Mouse (Mus musculus) limb, embryonic 14.5 days (tissue): ENCODE results near the gene Hoxb4. TPM values are rescaled to one million over a fixed set of nuclear protein-coding genes. Genes with fewer than 3 reads are reported as not detected.

ENCODE experiments used
- ATAC-seq: fragments of 200-750 bp; cut with Nextera tagmentation; 2 replicates; pipeline ENCODE4 v1.8.0; 2017; ENCODE audit warnings: low read depth, moderate number of reproducible peaks, moderate TSS enrichment; ENCODE audit not compliant: low FRiP score
- DNase-seq: peaks from one replicate; pipeline ENCODE4 v3.0.0-alpha.2; 2015; ENCODE audit warnings: low spot score
- H3K27ac ChIP-seq: fragments of 300-500 bp; sonication (generic); replicated peaks from 2 replicates; pipeline ENCODE4 v1.5.1; 2014; ENCODE audit warnings: low read depth, mild to moderate bottlenecking, low read length, moderate library complexity, mixed read lengths
- H3K27me3 ChIP-seq: fragments of 300-500 bp; sonication (generic); 2 replicates; pipeline ENCODE4 v1.6.1; 2014; ENCODE audit warnings: low read length, mixed read lengths; ENCODE audit not compliant: control insufficient read depth, insufficient read depth
- H3K36me3 ChIP-seq: fragments of 300-500 bp; sonication (generic); 2 replicates; pipeline ENCODE4 v1.6.1; 2014; ENCODE audit warnings: mild to moderate bottlenecking, low read length, moderate library complexity, mixed read lengths; ENCODE audit not compliant: control insufficient read depth, insufficient read depth
- H3K4me1 ChIP-seq: fragments of 300-500 bp; sonication (generic); 2 replicates; pipeline ENCODE4 v1.6.1; 2014; ENCODE audit warnings: antibody characterized with exemption, low read length, mixed read lengths; ENCODE audit not compliant: control insufficient read depth, insufficient read depth
- H3K4me2 ChIP-seq: fragments of 300-500 bp; sonication (generic); replicated peaks from 2 replicates; pipeline ENCODE4 v1.6.1; 2014; ENCODE audit warnings: low read depth, mild to moderate bottlenecking, low read length, moderate library complexity; ENCODE audit not compliant: severe bottlenecking
- H3K4me3 ChIP-seq: fragments of 300-500 bp; sonication (generic); replicated peaks from 2 replicates; pipeline ENCODE4 v1.5.1; 2014; ENCODE audit warnings: low read length
- H3K9ac ChIP-seq: fragments of 300-500 bp; sonication (generic); 2 replicates; pipeline ENCODE4 v1.6.1; 2014; ENCODE audit warnings: mild to moderate bottlenecking, low read depth, low read length, moderate library complexity; ENCODE audit not compliant: severe bottlenecking
- H3K9me3 ChIP-seq: fragments of 300-500 bp; sonication (generic); 2 replicates; pipeline ENCODE4 v1.6.1; 2016; ENCODE audit warnings: low read length; ENCODE audit not compliant: control insufficient read depth
- POLR2A ChIP-seq: fragments of 200-500 bp; IDR thresholded peaks from 2 replicates; pipeline ENCODE4 v1.8.0; 2012; ENCODE audit warnings: inconsistent platforms, mild to moderate bottlenecking, moderate library complexity, borderline replicate concordance; ENCODE audit not compliant: insufficient read depth, insufficient read length; ENCODE audit errors: extremely low read depth
- WGBS: fragments of 180-500 bp; shearing (Covaris S2); extraction: QIAGEN DNeasy Blood & Tissue Kit; methylation state at CpG from one replicate; pipeline ENCODE4 v1.1.7; 2014; 5-methylcytosine and 5-hydroxymethylcytosine counted together
- polyA plus RNA-seq, 2 experiments: library from polyadenylated mRNA; depleted of rRNA in 1 of 2; stranded (reverse) in 1 of 2; unstranded in 1 of 2; fragments of >200 nt; fragmentation: Nextera tagmentation in 1 of 2; extraction: Ambion mirVana in 1 of 2; gene quantifications; 2 replicates each; pipeline versions ENCODE4 v1.2.1 to v1.2.3; 2012 to 2014

The Hoxb4 gene
- polyA plus RNA-seq, 2 experiments = 0.17 to 2.3 TPM

DNA sequence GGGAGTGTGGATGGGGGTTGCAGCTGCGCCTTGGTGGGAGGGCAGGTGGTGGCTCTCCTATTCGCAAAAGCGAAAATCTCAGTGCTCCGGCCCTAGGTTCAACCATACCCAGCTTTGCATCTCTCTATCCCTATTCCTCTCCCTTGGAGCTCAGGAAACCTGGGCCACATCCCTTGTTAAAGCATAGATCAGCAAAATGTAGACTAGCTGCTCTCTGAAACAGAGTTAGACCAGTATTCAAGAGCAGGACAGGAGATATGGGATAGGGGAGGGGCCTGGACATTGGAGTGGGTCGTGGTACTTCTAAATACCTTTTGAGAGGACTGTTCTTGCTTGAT, 2.8 kb upstream of the Hoxb4 start:
- TF ChIP-seq POLR2A = no peak
- Histone ChIP-seq H3K4me1 (peaks cover 5% of the 10 kb centered on the region), H3K9me3 (no peaks in the 10 kb centered on the region), H3K4me2 (peak overlapping the region; percentile 19; the same call in 1 of the 2 replicates), H3K36me3 (no peaks in the 10 kb centered on the region), H3K27me3 (peaks cover 100% of the 10 kb centered on the region), H3K4me3 (peak overlapping the region; percentile 8; the same call in 1 of the 2 replicates), H3K9ac (no peak overlapping the region), H3K27ac (no peak overlapping the region)
- WGBS = 12% methylated on average over 5 of the region's 5 CpGs
- DNase-seq = no peak
- ATAC-seq = no peak

DNA sequence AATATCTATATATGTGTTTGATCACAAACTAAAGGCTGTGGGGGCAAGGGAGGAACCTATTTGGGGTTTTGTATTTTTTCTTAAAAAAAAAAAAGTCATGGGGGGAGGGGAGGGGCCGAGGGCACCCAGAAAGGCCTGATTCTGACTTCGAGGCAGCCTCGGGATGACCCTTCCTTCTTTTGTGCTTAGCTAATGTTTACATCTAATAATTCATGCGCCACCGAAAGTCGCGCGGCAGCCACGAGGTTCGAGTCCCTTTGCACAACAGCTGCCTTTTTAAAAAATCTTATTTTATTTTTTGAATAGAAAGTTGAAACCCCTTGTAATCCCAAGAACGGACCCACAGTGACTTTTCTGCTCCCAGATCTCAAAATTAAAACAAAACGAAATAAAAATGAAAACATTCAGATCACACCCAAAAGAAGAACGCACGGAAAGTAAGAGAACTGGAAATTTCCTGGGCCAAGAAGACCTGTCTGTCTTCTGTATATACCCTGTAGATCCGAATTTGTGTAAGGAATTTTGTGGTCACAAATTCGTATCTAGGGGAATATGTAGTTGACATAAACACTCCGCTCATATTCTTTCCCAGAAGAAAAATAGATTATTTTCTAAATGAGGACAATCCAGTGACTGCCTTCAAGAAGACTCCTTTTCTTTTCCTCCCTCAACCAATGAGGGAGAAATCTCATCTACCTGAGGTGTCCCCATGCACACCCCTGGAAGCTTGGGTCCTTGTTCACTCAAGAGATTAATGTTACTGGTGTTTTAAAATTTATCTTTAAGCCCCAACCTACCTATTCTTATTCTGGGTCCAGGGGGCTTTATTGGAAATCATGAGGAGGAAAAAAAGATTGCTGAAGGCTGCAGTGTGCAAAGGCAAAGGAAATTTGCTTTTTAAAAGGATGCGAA, 1.1 kb upstream of the Hoxb4 start:
- no peak for TF ChIP-seq POLR2A
- WGBS = 9% methylated on average over 18 of the region's 18 CpGs
- H3K9me3 ChIP-seq = no peaks in the 10 kb centered on the region
- H3K4me1 ChIP-seq = peaks cover 5% of the 10 kb centered on the region
- no peak overlapping the region for H3K27ac ChIP-seq
- DNase-seq (no peak), ATAC-seq (no peak)
- peaks cover 100% of the 10 kb centered on the region for H3K27me3 ChIP-seq
- H3K9ac ChIP-seq = no peak overlapping the region
- no peak overlapping the region for H3K4me2 ChIP-seq
- H3K36me3 ChIP-seq = no peaks in the 10 kb centered on the region
- no peak overlapping the region for H3K4me3 ChIP-seq

DNA sequence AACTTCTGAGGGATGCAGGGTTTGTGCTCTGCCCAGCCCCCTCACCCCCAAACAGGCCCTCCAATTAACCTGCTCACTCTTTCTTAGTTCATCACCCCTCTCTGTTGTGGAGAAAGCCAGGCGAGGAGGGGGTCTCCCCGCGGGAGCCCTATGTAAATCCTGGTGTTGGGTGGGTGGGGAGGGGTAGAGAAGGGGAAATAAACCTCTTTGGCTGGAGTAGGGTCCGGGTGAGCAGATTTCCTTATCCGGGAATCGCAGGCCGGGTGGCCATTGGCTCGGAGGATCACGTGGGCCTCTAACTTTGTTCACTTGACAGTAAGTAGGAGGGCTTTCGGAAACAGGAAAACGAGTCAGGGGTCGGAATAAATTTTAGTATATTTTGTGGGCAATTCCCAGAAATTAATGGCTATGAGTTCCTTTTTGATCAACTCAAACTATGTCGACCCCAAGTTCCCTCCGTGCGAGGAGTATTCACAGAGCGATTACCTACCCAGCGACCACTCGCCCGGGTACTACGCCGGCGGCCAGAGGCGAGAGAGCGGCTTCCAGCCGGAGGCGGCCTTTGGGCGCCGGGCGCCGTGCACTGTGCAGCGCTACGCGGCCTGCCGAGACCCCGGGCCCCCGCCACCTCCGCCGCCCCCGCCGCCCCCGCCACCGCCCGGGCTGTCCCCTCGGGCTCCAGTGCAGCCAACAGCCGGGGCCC, 452 bp downstream of the Hoxb4 start:
- H3K27ac ChIP-seq = no peak overlapping the region; the same call in 1 of the 2 replicates
- TF ChIP-seq POLR2A = no peak
- DNase-seq (peak; percentile 64), ATAC-seq (0 out of 2 replicates have a peak, but pooled peaks have one; percentile 56)
- WGBS = under 1% methylated on average over 35 of the region's 45 CpGs
- H3K9me3 ChIP-seq = no peaks in the 10 kb centered on the region
- H3K36me3 ChIP-seq = no peaks in the 10 kb centered on the region
- peak overlapping the region; percentile 43 for H3K4me2 ChIP-seq
- H3K9ac ChIP-seq = no peak overlapping the region
- H3K27me3 ChIP-seq = peaks cover 98% of the 10 kb centered on the region
- peak overlapping the region; percentile 34 for H3K4me3 ChIP-seq
- H3K4me1 ChIP-seq = peaks cover 5% of the 10 kb centered on the region

DNA sequence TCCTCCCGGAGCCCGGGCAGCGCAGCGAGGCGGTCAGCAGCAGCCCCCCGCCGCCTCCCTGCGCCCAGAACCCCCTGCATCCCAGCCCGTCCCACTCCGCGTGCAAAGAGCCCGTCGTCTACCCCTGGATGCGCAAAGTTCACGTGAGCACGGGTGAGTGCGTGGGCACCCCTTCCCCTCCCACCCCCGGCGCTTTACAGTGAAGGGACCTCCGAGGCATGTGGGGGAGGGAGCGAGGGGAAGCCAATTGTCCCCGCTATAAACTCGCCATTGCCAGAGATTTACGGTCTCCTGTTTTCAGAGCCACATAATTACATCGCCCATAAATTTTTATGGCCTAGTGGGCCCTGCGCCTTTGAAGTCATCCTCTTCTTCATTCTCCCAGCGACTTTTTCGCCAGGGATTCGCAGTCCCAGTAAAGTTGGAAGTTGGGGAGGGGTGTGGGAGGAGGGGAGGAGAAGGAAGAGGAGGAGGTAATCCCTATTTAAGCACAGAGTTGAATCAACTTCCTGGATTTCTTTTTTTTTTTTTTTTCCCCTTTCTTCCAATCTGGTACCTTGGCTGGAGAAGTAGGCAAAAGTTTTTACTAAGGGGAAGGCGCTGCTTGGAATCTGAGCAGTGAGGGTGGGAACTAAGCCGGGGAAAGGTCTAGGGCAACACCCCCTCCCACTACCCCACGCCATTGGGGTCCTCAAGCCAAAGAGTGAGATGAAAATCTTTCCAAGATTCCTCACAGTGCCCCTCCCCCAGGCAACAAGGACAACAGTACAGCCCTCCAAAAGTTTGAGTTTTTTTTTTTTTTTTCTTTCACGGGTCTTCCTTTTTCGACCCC, 1.2 kb downstream of the Hoxb4 start:
- H3K9ac ChIP-seq = no peak overlapping the region
- TF ChIP-seq POLR2A = no peak
- under 1% methylated on average over 21 of the region's 34 CpGs for WGBS
- peak overlapping the region; percentile 34 for H3K4me3 ChIP-seq
- H3K27ac ChIP-seq = no peak overlapping the region; the same call in 1 of the 2 replicates
- peak overlapping the region; percentile 43 for H3K4me2 ChIP-seq
- H3K9me3 ChIP-seq = no peaks in the 10 kb centered on the region
- DNase-seq = no peak
- H3K36me3 ChIP-seq = no peaks in the 10 kb centered on the region
- ATAC-seq = no peak
- peaks cover 5% of the 10 kb centered on the region for H3K4me1 ChIP-seq
- peaks cover 98% of the 10 kb centered on the region for H3K27me3 ChIP-seq

DNA sequence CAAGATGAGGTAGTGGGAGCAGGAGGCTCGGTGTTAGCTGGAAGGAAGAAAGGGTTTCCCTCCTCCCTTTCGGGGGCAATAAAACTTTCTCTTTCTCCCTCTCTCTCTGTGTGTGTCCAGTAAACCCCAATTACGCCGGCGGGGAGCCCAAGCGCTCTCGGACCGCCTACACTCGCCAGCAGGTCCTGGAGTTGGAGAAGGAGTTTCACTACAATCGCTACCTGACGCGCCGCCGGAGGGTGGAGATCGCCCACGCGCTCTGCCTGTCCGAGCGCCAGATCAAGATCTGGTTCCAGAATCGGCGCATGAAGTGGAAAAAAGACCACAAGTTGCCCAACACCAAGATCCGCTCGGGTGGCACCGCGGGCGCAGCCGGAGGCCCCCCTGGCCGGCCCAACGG, 1.8 kb downstream of the Hoxb4 start:
- Histone ChIP-seq H3K27me3 (peaks cover 98% of the 10 kb centered on the region), H3K4me1 (peaks cover 5% of the 10 kb centered on the region), H3K36me3 (no peaks in the 10 kb centered on the region), H3K4me2 (peak overlapping the region; percentile 43), H3K9ac (no peak overlapping the region), H3K27ac (no peak overlapping the region), H3K4me3 (peak overlapping the region; percentile 21), H3K9me3 (no peaks in the 10 kb centered on the region)
- no peak for ATAC-seq
- TF ChIP-seq POLR2A = no peak
- WGBS = under 1% methylated on average over 29 of the region's 29 CpGs
- DNase-seq = no peak
